Mouse (Mus musculus): ENCODE data around the gene Gm7145. TPM values are rescaled to one million over a fixed set of nuclear protein-coding genes. Genes with fewer than 3 reads are reported as not detected.

Gm7145 gene
- not detected in 2 replicates for polyA plus RNA-seq (2015; fragmentation: Nextera tagmentation; extraction: Ambion mirVana)

GRCm38 (mm10) chr1:117965639-117966038, at the start of gene Gm7145:
Gm7145 (plus strand) TSS chr1:117965939.

GRCm38 (mm10) chr1:117927715-117928114, 38.0 kb upstream of the Gm7145 start, which contains the start of gene Gm28168:
Gm28168 (plus strand) TSS chr1:117928015.

Other genes starting within 250 kb of the Gm7145 start
- not detected in 2 replicates for gene B020011L13Rik, start 184.8 kb upstream of the Gm7145 start, polyA plus RNA-seq (2015; fragmentation: Nextera tagmentation; extraction: Ambion mirVana)
- not detected in 2 replicates for gene Gm28360, start 135.9 kb upstream of the Gm7145 start, polyA plus RNA-seq (2015; fragmentation: Nextera tagmentation; extraction: Ambion mirVana)
- gene Gm28168, start 37.9 kb upstream of the Gm7145 start, polyA plus RNA-seq (2015; fragmentation: Nextera tagmentation; extraction: Ambion mirVana), result not detected in 2 replicates
- gene Gm29106, start 210.6 kb downstream of the Gm7145 start, polyA plus RNA-seq (2015; fragmentation: Nextera tagmentation; extraction: Ambion mirVana), result 0.07 and 0.11 TPM in 2 replicates

Data from adrenal gland, postnatal 0 days (tissue).